Mouse (Mus musculus) kidney, adult 10 weeks (tissue): Measurements from ENCODE around the gene Syt6. TPM values are rescaled to one million over a fixed set of nuclear protein-coding genes. Genes with fewer than 3 reads are reported as not detected.

Experiments
- polyA plus RNA-seq: library from polyadenylated mRNA; stranded (reverse); fragments of 350-450 nt; fragmentation: Illumina TruSeq; extraction: RNeasy Lipid Tissue Mini Kit (QIAGEN cat#74804); gene quantifications from one replicate; pipeline ENCODE4 v1.2.3, GENCODE M21; 2014; ENCODE audit warnings: low read depth, low replicate concordance

Gene Syt6
- polyA plus RNA-seq = not detected

DNA sequence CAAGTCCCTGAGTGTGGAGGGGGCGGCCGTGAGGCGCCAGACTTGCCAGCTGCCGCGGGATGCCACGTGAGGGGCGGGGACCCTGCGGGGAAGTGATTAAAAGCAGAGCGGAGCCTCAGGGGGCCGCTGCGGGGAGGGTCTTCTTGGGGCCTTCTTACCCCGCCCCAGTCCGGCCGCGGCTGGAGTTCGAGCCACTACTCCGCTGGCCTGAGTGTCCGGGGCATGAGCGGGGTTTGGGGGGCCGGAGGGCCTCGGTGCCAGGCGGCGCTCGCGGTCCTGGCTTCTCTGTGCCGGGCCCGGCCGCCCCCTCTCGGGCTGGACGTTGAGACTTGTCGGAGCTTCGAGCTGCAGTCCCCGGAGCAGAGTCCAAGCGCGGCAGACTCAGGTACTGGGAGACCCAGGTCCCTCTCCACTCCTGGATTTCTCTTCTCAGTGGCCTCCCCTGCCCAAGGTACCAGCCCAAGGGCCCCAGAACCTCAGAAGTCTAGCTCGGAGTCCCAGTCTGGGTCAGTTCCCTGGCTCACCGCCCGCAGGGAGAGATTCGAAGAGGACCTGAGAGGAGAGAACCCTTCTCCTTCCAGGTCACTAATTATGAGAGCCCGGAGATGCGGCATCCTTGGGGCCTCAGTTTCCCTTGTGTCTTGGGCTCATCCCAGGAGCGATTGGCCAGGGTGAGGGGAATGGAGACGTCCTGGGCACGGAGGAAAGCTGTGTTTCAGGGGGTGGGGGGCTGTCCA is at the start of gene Syt6:
Gene Syt6 (plus strand): TSS at position 76 of the 737 bp plus-strand sequence.

DNA sequence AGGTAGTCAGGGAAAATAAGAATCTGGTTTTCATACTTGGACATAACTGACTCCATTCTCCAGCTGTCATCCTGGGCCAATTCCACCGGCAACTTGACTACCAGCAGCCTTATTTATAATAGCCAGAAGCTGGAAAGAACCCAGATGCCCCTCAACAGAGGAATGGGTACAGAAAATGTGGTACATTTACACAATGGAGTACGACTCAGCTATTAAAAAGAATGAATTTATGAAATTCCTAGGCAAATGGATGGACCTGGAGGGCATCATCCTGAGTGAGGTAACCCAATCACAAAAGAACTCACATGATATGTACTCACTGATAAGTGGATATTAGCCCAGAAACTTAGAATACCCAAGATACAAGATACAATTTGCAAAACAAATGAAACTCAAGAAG is 70.9 kb downstream of the Syt6 start, which contains the start of gene Atg4a-ps:
Gene Atg4a-ps (minus strand): TSS at position 101 of the 400 bp plus-strand sequence.

Other genes starting within 250 kb of the Syt6 start
- 0.40 TPM for gene Atg4a-ps, start 70.8 kb downstream of the Syt6 start, polyA plus RNA-seq
- gene Olfml3, start 162.8 kb downstream of the Syt6 start, polyA plus RNA-seq = 12.1 TPM
- not detected for gene Gm10964, start 164.1 kb downstream of the Syt6 start, polyA plus RNA-seq
- 73.3 TPM for gene Hipk1, start 216.3 kb downstream of the Syt6 start, polyA plus RNA-seq
- 6.2 TPM for gene Dclre1b, start 234.2 kb downstream of the Syt6 start, polyA plus RNA-seq
- gene Ap4b1, start 234.3 kb downstream of the Syt6 start, polyA plus RNA-seq = 14.1 TPM
- not detected for gene Gm43064, start 234.3 kb downstream of the Syt6 start, polyA plus RNA-seq